Mouse (Mus musculus): Measurements from ENCODE around the gene Papola. TPM values are rescaled to one million over a fixed set of nuclear protein-coding genes. Genes with fewer than 3 reads are reported as not detected.

Papola gene
- polyA plus RNA-seq, 1 experiment from 2014 or later = 97.1 TPM

GRCm38 (mm10) chr12:105863436-105863835, 78.9 kb downstream of the Papola start:
- H3K4me1 ChIP-seq (replicated peaks) = no peaks in the 10 kb centered on the region
- no peak overlapping the region for H3K9ac ChIP-seq
- no peak overlapping the region for H3K4me2 ChIP-seq
- 82% methylated on average over 11 of the region's 11 CpGs for WGBS (ENCODE audit: insufficient replicate concordance)
- H3K4me3 ChIP-seq (replicated peaks) = no peak overlapping the region
- ATAC-seq (ENCODE audit: insufficient read depth) = no peak
- no peaks in the 10 kb centered on the region for H3K27me3 ChIP-seq
- no peaks in the 10 kb centered on the region for H3K9me3 ChIP-seq (replicated peaks)
- H3K36me3 ChIP-seq (replicated peaks) = no peaks in the 10 kb centered on the region
- no peak overlapping the region for H3K27ac ChIP-seq (replicated peaks)

DNA sequence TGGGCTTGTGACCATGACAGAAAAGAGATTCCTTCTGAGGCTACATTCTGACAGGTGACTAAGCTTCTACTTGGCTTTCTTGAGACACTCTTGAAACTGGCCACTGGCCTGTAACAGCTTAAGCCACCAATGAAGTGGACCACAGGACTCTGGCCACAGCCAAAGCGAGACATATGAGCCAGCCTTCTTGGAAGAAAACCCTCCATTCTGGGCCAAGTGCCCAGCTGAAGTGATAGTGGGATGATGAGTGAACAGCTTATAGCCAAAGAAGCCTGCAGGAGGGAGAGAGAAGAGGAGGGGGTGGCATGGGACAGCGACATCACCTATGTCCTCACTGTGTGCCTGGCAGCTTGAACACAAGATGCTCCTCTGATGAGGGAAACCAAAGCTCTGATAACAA, 83.2 kb downstream of the Papola start:
- no peak for ATAC-seq (ENCODE audit: insufficient read depth)
- WGBS (ENCODE audit: insufficient replicate concordance) = 57% methylated on average over 2 of the region's 2 CpGs
- no peak overlapping the region for H3K9ac ChIP-seq
- H3K9me3 ChIP-seq (replicated peaks) = no peaks in the 10 kb centered on the region
- no peaks in the 10 kb centered on the region for H3K36me3 ChIP-seq (replicated peaks)
- no peak overlapping the region for H3K4me3 ChIP-seq (replicated peaks)
- no peaks in the 10 kb centered on the region for H3K27me3 ChIP-seq
- no peak overlapping the region for H3K27ac ChIP-seq (replicated peaks)
- H3K4me2 ChIP-seq = no peak overlapping the region
- H3K4me1 ChIP-seq (replicated peaks) = no peaks in the 10 kb centered on the region

DNA sequence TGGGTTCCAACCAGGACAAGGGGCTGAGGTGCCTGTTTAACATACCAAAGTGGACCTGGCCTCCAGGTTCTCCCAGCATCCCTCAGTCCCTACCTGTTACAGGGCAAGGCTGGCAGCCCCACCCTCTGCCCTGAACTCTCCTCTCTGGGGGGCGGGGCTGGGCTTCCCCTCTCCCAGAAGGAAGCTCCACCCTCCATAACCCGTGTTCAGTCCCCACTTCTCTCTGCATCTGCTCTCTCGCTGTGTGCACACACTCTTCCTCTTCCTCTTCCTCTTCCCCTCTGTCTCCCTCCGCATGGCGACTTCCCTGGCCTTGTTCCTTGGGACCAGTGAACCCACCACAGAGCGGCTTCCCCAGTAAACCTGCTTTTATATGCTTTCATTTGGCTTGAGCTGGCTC, 84.7 kb downstream of the Papola start:
- Histone ChIP-seq H3K27me3 (no peaks in the 10 kb centered on the region), H3K4me1 (replicated peaks) (no peaks in the 10 kb centered on the region), H3K36me3 (replicated peaks) (no peaks in the 10 kb centered on the region), H3K9ac (no peak overlapping the region), H3K27ac (replicated peaks) (no peak overlapping the region), H3K9me3 (replicated peaks) (no peaks in the 10 kb centered on the region), H3K4me2 (no peak overlapping the region; the same call in 1 of the 2 replicates), H3K4me3 (replicated peaks) (no peak overlapping the region)
- 8% methylated on average over 6 of the region's 6 CpGs for WGBS (ENCODE audit: insufficient replicate concordance)
- ATAC-seq (ENCODE audit: insufficient read depth) = no peak

GRCm38 (mm10) chr12:105869696-105870095, 85.2 kb downstream of the Papola start:
- 29% methylated on average over 14 of the region's 14 CpGs for WGBS (ENCODE audit: insufficient replicate concordance)
- no peak for ATAC-seq (ENCODE audit: insufficient read depth)
- H3K4me1 ChIP-seq (replicated peaks) = no peaks in the 10 kb centered on the region
- no peaks in the 10 kb centered on the region for H3K9me3 ChIP-seq (replicated peaks)
- no peak overlapping the region; the same call in 1 of the 2 replicates for H3K4me2 ChIP-seq
- H3K27me3 ChIP-seq = no peaks in the 10 kb centered on the region
- no peak overlapping the region for H3K27ac ChIP-seq (replicated peaks)
- no peak overlapping the region for H3K9ac ChIP-seq
- H3K4me3 ChIP-seq (replicated peaks) = no peak overlapping the region
- H3K36me3 ChIP-seq (replicated peaks) = no peaks in the 10 kb centered on the region

- no peaks in the 10 kb centered on the region for H3K4me1 ChIP-seq (replicated peaks)
- no peaks in the 10 kb centered on the region for H3K9me3 ChIP-seq (replicated peaks)
- no peak overlapping the region for H3K4me2 ChIP-seq
- no peaks in the 10 kb centered on the region for H3K27me3 ChIP-seq
- H3K36me3 ChIP-seq (replicated peaks) = no peaks in the 10 kb centered on the region
- 39% methylated on average over 2 of the region's 2 CpGs for WGBS (ENCODE audit: insufficient replicate concordance)
- no peak overlapping the region for H3K4me3 ChIP-seq (replicated peaks)
- no peak overlapping the region for H3K27ac ChIP-seq (replicated peaks)
- no peak overlapping the region for H3K9ac ChIP-seq
- no peak for ATAC-seq (ENCODE audit: insufficient read depth)
Observed at GRCm38 (mm10) chr12:105873283-105873682, 88.8 kb downstream of the Papola start.

DNA sequence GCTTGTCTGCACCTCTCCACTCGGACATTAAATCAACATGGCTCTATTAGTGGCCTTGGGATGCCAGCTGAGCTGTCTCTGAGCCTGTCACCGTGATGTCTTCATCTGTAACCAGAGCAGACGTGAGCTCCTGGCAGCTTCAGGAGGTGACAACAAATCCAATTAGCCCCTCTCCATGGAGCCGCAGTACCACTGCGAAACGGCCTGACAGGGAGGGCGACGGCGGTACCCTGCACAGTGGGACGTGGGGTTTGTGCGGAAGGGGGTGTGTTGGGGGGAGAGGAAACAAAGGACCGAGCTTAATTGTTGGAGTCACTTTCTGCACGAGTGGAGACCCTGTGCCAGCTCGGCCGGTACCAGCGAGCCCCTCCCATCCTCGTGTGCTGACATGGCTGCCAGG, 90.6 kb downstream of the Papola start:
- no peak overlapping the region for H3K4me3 ChIP-seq (replicated peaks)
- WGBS (ENCODE audit: insufficient replicate concordance) = 28% methylated on average over 17 of the region's 17 CpGs
- no peak overlapping the region for H3K27ac ChIP-seq (replicated peaks)
- H3K4me1 ChIP-seq (replicated peaks) = no peaks in the 10 kb centered on the region
- H3K36me3 ChIP-seq (replicated peaks) = no peaks in the 10 kb centered on the region
- H3K9me3 ChIP-seq (replicated peaks) = no peaks in the 10 kb centered on the region
- no peak overlapping the region for H3K4me2 ChIP-seq
- no peak for ATAC-seq (ENCODE audit: insufficient read depth)
- H3K27me3 ChIP-seq = no peaks in the 10 kb centered on the region
- H3K9ac ChIP-seq = no peak overlapping the region

DNA sequence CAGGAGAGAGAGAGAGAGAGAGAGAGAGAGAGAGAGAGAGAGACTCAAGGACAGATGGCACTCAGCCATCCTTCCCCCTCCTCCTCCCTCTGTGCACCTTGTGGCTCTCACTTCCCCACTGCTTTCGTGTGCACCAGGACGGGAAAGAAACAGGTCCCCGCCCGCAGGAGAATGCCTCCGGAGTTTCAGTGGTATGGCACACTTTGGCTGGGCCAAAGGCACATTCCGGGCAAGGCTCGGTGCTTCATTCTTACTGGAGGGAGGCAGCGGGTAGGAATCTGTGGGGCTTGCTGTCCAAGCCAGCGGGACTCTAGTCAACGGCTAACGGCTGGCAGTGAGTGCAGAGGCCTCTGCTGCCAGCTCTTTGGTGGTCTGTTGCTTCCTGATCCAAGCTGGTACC, 92.0 kb downstream of the Papola start:
- ATAC-seq (ENCODE audit: insufficient read depth) = no peak
- Histone ChIP-seq H3K4me3 (replicated peaks) (no peak overlapping the region), H3K9me3 (replicated peaks) (no peaks in the 10 kb centered on the region), H3K4me2 (no peak overlapping the region), H3K36me3 (replicated peaks) (no peaks in the 10 kb centered on the region), H3K27me3 (no peaks in the 10 kb centered on the region), H3K27ac (replicated peaks) (no peak overlapping the region), H3K4me1 (replicated peaks) (no peaks in the 10 kb centered on the region), H3K9ac (no peak overlapping the region)
- WGBS (ENCODE audit: insufficient replicate concordance) = 52% methylated on average over 11 of the region's 11 CpGs

- no peak for ATAC-seq (ENCODE audit: insufficient read depth)
Observed at GRCm38 (mm10) chr12:105876931-105877330, 92.4 kb downstream of the Papola start.

DNA sequence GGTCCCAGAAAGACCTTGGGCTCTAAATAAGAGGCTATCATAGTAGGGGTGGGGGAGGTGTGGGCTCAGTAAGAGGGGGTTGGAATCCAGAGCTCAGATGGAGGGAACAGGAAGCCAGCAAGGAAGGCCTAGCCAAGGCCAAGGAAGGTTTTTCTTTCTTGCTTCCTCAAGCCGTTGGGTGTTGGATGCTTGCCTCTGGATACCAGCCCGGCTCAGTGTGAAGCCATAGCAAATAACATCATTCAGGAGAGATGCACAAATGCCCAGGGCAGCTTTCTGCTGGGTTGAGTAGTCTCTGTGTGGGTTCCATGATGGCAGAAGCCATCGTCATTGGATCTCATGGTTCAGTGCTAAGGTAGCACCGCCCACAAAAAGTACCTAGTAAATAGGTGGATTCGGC, 94.3 kb downstream of the Papola start:
- Histone ChIP-seq H3K27ac (replicated peaks) (no peak overlapping the region), H3K9me3 (replicated peaks) (no peaks in the 10 kb centered on the region), H3K4me2 (no peak overlapping the region), H3K36me3 (replicated peaks) (no peaks in the 10 kb centered on the region), H3K27me3 (peaks cover under 1% of the 10 kb centered on the region; the same call in 1 of the 2 replicates), H3K4me3 (replicated peaks) (no peak overlapping the region), H3K4me1 (replicated peaks) (no peaks in the 10 kb centered on the region), H3K9ac (no peak overlapping the region)
- ATAC-seq (ENCODE audit: insufficient read depth) = no peak
- 66% methylated on average over 5 of the region's 5 CpGs for WGBS (ENCODE audit: insufficient replicate concordance)

More at GRCm38 (mm10) chr12:105876931-105877330, 92.4 kb downstream of the Papola start:
- H3K9ac ChIP-seq = no peak overlapping the region
- H3K4me1 ChIP-seq (replicated peaks) = no peaks in the 10 kb centered on the region
- H3K27ac ChIP-seq (replicated peaks) = no peak overlapping the region
- WGBS (ENCODE audit: insufficient replicate concordance) = 78% methylated on average over 13 of the region's 13 CpGs
- H3K9me3 ChIP-seq (replicated peaks) = no peaks in the 10 kb centered on the region
- H3K4me2 ChIP-seq = no peak overlapping the region
- H3K27me3 ChIP-seq = no peaks in the 10 kb centered on the region
- no peak overlapping the region for H3K4me3 ChIP-seq (replicated peaks)
- no peaks in the 10 kb centered on the region for H3K36me3 ChIP-seq (replicated peaks)

- Histone ChIP-seq H3K4me2 (no peak overlapping the region), H3K36me3 (replicated peaks) (no peaks in the 10 kb centered on the region), H3K9ac (no peak overlapping the region), H3K4me3 (replicated peaks) (no peak overlapping the region), H3K27me3 (peaks cover 3% of the 10 kb centered on the region), H3K4me1 (replicated peaks) (no peaks in the 10 kb centered on the region), H3K27ac (replicated peaks) (no peak overlapping the region), H3K9me3 (replicated peaks) (no peaks in the 10 kb centered on the region)
- WGBS (ENCODE audit: insufficient replicate concordance) = 53% methylated on average over 12 of the region's 12 CpGs
- no peak for ATAC-seq (ENCODE audit: insufficient read depth)
Observed at GRCm38 (mm10) chr12:105883799-105884514, 99.5 kb downstream of the Papola start.

- no peak overlapping the region for H3K9ac ChIP-seq
- no peaks in the 10 kb centered on the region for H3K4me1 ChIP-seq (replicated peaks)
- H3K36me3 ChIP-seq (replicated peaks) = no peaks in the 10 kb centered on the region
- no peak for ATAC-seq (ENCODE audit: insufficient read depth)
- WGBS (ENCODE audit: insufficient replicate concordance) = 34% methylated on average over 22 of the region's 22 CpGs
- no peaks in the 10 kb centered on the region for H3K9me3 ChIP-seq (replicated peaks)
- no peak overlapping the region for H3K27ac ChIP-seq (replicated peaks)
- peaks cover 3% of the 10 kb centered on the region for H3K27me3 ChIP-seq
- no peak overlapping the region for H3K4me2 ChIP-seq
- H3K4me3 ChIP-seq (replicated peaks) = no peak overlapping the region
Observed at GRCm38 (mm10) chr12:105884515-105885323, 100.2 kb downstream of the Papola start.

Data from liver, embryonic 15.5 days (tissue).